Mouse (Mus musculus) lung, adult 2 months (tissue): Measurements from ENCODE around the gene Lmod3. TPM values are rescaled to one million over a fixed set of nuclear protein-coding genes. Genes with fewer than 3 reads are reported as not detected.

ENCODE experiments used
- DNase-seq: peaks from one replicate; pipeline ENCODE4 v3.0.0; 2022
- H3K4me1 ChIP-seq: fragments of 200-500 bp; 2 replicates; pipeline ENCODE4 v1.6.1; 2011; ENCODE audit warnings: low read length; ENCODE audit not compliant: control insufficient read depth, insufficient read depth
- H3K4me3 ChIP-seq: fragments of 200-500 bp; replicated peaks from 2 replicates; pipeline ENCODE3; 2011; ENCODE audit warnings: low read depth, mild to moderate bottlenecking, control low read depth, low read length; ENCODE audit errors: extremely low read depth
- CTCF ChIP-seq: fragments of 200-500 bp; IDR thresholded peaks from 2 replicates; pipeline ENCODE4 v1.5.1; 2011; ENCODE audit warnings: mild to moderate bottlenecking, low read length, control low read depth; ENCODE audit not compliant: insufficient read depth
- POLR2A ChIP-seq: fragments of 200-500 bp; IDR thresholded peaks from 2 replicates; pipeline ENCODE4 v1.6.1; 2011; ENCODE audit warnings: low read depth, mild to moderate bottlenecking, control low read depth, low read length, borderline replicate concordance; ENCODE audit errors: extremely low read depth
- WGBS: fragments of 180-500 bp; shearing (Covaris S2); methylation state at CpG from one replicate; pipeline ENCODE4 v1.1.7; 2018; 5-methylcytosine and 5-hydroxymethylcytosine counted together
- polyA plus RNA-seq: library from polyadenylated mRNA; depleted of rRNA; stranded (reverse); fragments of >200 nt; gene quantifications from 2 replicates; pipeline ENCODE4 v1.2.3, GENCODE M21; 2012

Gene Lmod3
- polyA plus RNA-seq, 1 experiment: 2.0 TPM

DNA sequence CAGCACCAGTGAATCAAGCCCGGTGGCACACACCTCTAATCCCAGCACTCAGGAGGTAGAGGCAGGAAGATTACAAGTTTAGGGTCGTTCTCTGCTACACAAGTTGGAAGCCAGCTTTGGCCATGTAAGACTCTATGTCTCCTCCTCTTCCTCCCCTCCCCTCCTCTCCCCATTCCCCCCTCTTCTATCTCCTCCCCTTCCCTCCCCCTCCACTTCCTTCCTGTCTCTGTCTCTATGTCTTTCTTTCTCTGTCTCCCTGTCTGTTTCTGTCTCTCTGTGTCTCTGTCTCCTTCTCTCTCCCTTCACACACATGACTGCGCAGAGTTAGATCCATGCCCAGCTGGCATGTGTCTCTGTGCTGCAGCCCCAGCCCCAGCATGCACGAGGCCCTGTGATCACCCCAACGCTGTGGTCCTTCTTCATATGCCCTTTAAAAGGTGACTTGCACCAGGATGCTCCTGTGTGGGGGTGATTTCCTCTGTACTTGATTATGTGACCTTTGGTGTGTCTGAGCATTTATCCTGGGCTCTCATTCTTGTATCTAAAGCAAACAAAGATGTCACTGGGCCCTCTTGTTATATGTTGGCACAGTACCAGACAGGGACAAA, 24.4 kb upstream of the Lmod3 start:
- no peak for TF ChIP-seq POLR2A
- no peak for TF ChIP-seq CTCF
- WGBS: 46% methylated on average over 5 of the region's 5 CpGs
- Histone ChIP-seq H3K4me1 (peaks cover 5% of the 10 kb centered on the region; the same call in 1 of the 2 replicates), H3K4me3 (no peak overlapping the region)
- no peak for DNase-seq

DNA sequence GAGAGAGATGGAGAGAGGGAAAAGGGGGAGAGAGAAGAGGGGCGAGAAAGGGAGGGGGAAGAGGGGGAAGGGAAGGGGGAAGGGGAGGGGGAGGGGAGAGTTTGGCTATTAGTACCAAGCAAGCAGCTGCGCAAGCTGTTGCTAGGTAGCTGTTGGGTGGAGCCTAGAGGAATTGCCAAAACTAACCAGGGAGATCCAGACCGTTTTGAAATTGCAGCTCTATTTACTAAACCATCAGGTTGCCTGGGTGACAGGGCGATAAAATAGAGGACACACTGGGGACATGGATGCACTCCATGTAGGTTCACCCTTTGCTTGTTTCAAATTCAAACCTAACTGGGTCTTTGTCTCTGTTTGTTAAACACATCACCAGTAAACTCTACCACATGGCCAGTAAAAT, 23.8 kb upstream of the Lmod3 start:
- Histone ChIP-seq H3K4me3 (no peak overlapping the region), H3K4me1 (peaks cover 5% of the 10 kb centered on the region; the same call in 1 of the 2 replicates)
- DNase-seq: no peak
- WGBS: 33% methylated on average over 4 of the region's 4 CpGs
- TF ChIP-seq CTCF: no peak
- no peak for TF ChIP-seq POLR2A

DNA sequence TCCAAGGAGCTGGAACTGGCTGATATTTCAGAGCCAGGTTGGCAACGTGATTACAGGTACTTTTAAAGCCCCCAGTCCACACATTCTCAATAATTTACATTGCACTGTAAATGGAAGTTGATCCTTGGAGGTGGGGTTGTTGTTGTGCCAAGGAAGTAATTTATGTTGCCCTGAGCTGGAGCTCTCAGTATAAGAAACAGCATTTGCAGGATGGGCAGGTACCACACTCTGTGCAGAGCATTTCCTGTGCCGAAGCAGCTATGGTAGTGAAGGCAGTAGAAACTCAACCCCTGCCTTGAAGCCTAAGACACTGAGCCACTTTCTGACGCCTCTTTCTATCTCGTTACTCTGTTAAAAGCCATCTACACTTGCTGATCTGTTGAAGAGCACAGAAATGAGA, 23.2 kb upstream of the Lmod3 start:
- 57% methylated on average over 4 of the region's 4 CpGs for WGBS
- H3K4me1 ChIP-seq: peaks cover 5% of the 10 kb centered on the region; the same call in 1 of the 2 replicates
- no peak for TF ChIP-seq CTCF
- TF ChIP-seq POLR2A: no peak
- no peak overlapping the region for H3K4me3 ChIP-seq
- DNase-seq: no peak

DNA sequence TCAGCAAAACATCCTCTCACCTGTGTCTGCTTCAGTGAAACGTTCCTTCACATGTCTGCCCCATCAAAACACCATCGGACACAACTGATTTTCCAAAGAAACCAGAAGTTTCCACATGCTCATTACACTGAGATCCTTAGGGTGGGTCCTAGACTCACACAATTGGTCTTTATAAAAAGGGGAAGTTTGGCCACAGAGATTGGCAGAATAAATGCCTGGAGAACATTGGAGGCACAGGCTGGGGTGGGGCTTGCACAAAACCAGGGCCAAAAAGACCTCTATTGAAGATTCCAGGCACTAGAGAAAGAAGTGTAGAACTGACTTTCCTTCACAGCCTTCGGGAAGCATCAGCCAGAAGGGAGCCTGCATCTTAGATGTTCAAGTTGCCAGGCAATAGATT, 21.2 kb upstream of the Lmod3 start:
- Histone ChIP-seq H3K4me3 (no peak overlapping the region), H3K4me1 (peaks cover 5% of the 10 kb centered on the region; the same call in 1 of the 2 replicates)
- TF ChIP-seq CTCF (no peak), POLR2A (no peak)
- no peak for DNase-seq
- WGBS: 68% methylated on average over 3 of the region's 3 CpGs

DNA sequence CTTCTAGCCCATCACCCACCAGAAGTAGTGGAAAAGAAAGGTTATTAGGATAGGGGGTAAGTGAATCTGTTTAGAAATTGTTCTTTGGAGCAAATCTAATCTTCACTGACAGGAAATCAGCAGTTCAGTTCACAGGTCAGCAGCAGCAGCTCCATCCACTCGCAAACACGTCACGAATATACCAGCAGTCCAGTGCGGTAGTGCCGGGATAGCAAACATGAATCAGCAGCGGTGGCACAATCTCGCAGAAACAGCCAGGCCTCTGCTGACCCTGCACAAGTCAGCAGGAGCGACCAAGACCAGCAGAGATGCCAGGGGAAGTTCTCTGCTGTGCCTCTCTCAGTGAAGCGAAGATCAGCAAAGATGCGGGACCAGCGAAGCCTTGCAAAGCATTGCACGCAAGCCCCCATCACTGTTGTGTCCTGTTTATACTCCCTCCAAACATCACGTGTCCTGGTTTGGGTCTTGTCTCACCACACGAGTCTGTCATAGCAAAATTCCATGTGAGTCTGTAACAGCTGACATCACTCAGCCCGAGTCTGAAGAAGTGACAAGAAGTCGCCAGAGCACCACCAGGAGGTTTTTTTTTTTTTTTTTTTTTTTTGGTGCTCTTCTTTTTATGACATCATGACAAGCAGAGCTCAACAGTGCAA, 20.6 kb upstream of the Lmod3 start:
- no peak for DNase-seq
- TF ChIP-seq POLR2A (no peak; the same call in 1 of the 2 replicates), CTCF (no peak)
- H3K4me1 ChIP-seq: peaks cover 2% of the 10 kb centered on the region; the same call in 1 of the 2 replicates
- 71% methylated on average over 16 of the region's 16 CpGs for WGBS
- H3K4me3 ChIP-seq: no peak overlapping the region

DNA sequence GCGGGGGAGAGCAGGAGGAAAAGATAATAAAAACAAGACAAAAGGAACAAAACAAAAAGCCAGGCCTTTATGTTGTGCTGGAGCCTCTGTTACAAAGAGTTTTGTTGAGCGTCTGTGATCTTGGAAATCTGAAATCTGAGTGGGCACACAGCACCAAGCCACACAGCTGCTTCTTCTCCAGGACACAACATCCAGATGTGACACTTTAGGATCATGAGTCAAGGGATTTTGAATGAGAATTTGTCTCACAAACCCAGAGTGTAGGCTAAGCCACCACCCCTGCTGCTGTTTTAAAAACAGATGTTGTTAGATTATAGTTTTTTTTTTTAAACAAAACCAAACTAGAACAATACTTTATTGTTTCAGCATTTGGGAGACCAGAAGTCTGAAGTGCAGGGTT, 19.8 kb upstream of the Lmod3 start:
- 59% methylated on average over 2 of the region's 2 CpGs for WGBS
- Histone ChIP-seq H3K4me3 (no peak overlapping the region), H3K4me1 (no peaks in the 10 kb centered on the region)
- no peak for TF ChIP-seq POLR2A
- TF ChIP-seq CTCF: no peak
- no peak for DNase-seq

DNA sequence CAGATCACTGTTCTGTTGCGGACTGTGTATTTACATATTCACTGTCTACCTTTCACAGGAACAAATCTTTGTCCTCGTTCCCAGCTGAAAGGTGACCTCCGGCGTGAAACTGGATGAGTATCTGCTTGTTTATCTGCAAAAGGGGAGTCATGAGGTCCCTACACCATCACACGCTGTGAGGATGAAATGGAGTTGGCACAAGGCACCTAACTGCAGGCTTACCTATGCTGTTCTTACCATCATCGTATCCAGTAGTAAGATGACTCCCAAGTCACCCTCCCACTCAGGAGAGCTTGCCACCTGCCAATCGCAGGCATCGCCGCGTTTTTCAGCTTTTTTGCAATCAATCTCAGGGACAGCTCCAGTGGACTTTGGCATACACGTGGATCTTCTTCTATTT, 17.0 kb upstream of the Lmod3 start:
- 75% methylated on average over 11 of the region's 11 CpGs for WGBS
- Histone ChIP-seq H3K4me1 (no peaks in the 10 kb centered on the region), H3K4me3 (no peak overlapping the region)
- no peak for DNase-seq
- TF ChIP-seq POLR2A (no peak), CTCF (no peak)

DNA sequence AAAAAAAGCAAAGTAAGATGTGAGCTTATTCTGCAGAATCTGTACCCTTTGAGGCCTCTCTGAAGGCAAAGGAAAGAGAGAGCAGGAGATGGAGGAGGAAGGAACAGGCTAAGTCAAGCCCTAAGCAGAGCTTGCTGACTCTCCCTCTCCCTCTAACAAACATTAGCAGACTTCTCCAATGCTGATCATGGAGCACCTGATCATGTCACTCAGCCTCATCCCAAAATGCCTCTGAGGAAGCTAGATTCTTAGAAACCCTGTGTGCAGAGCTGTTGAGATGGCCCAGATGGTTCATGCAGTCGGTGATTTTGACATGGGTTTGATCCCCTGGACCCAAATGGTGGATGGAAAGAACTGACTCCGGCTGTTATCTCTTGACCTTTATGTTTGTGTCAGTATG, 14.6 kb upstream of the Lmod3 start:
- no peaks in the 10 kb centered on the region for H3K4me1 ChIP-seq
- no peak for TF ChIP-seq CTCF
- TF ChIP-seq POLR2A: no peak
- DNase-seq: no peak
- no peak overlapping the region for H3K4me3 ChIP-seq
- 87% methylated on average over 2 of the region's 2 CpGs for WGBS

DNA sequence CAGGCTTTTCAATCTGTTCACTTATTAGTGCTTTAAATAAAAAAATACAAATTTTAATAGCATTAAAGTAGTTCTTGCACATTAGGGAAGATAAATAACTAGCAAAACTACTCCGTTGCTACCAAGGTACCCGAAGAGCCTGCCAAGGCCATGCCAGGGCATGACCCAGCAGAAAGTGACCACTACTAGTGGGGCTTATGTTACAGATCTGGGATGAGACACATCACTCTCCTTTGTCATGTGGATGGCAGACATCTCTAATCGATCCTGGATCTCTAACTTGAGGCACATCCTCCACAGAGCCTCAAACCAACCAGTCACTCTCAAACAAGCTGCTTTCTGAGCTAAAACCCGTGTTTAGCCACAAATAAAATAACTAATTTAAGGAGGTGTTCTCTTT, 14.1 kb upstream of the Lmod3 start:
- TF ChIP-seq CTCF: no peak
- no peak for TF ChIP-seq POLR2A
- Histone ChIP-seq H3K4me3 (no peak overlapping the region), H3K4me1 (no peaks in the 10 kb centered on the region)
- 75% methylated on average over 4 of the region's 4 CpGs for WGBS
- DNase-seq: no peak

DNA sequence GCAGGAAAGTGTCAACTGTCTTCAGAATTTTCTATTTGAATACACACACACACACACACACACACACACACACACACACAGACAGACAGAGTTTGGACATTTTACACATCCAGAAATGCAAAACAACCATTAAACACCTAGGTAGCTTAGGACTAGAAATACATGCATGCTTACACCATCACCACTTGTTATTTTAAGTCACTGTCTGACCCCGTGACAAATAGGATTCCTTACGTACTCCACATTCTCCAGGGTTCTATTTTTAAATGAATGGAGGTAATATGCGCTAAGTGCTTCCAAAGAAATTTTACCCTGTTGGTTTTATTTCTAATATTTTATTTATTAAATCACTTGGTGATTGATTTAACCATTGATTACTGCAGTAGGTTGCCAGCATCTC, 13.1 kb upstream of the Lmod3 start:
- no peak for DNase-seq
- H3K4me1 ChIP-seq: no peaks in the 10 kb centered on the region
- 78% methylated on average over 3 of the region's 3 CpGs for WGBS
- no peak for TF ChIP-seq POLR2A
- TF ChIP-seq CTCF: no peak
- no peak overlapping the region for H3K4me3 ChIP-seq
